Mouse (Mus musculus) liver, embryonic 14.5 days (tissue): Measurements from ENCODE around the gene Adamtsl3. TPM values are rescaled to one million over a fixed set of nuclear protein-coding genes. Genes with fewer than 3 reads are reported as not detected.

ENCODE experiments used
- ATAC-seq: fragments of 200-750 bp; cut with Nextera tagmentation; 2 replicates; pipeline ENCODE4 v1.8.0; 2017; ENCODE audit warnings: moderate number of reproducible peaks, mild to moderate bottlenecking, moderate library complexity; ENCODE audit not compliant: insufficient read depth
- DNase-seq, 3 experiments: peaks; one replicate each; pipeline ENCODE4 v3.0.0-alpha.2; 2012 to 2013; ENCODE audit warnings: low read depth in 3 of 3, low spot score in 3 of 3
- H3K27ac ChIP-seq: fragments of 300-500 bp; sonication (generic); 2 replicates; pipeline ENCODE4 v1.5.1; 2014; ENCODE audit warnings: moderate library complexity, mild to moderate bottlenecking, control low read depth, inconsistent platforms
- H3K27me3 ChIP-seq: fragments of 300-500 bp; sonication (generic); 2 replicates; pipeline ENCODE4 v1.6.1; 2014; ENCODE audit warnings: mild to moderate bottlenecking, low read length, moderate library complexity; ENCODE audit not compliant: control insufficient read depth, insufficient read depth
- H3K36me3 ChIP-seq: fragments of 300-500 bp; sonication (generic); replicated peaks from 2 replicates; pipeline ENCODE4 v1.6.1; 2014; ENCODE audit warnings: low read depth; ENCODE audit not compliant: control insufficient read depth, insufficient read depth
- H3K4me1 ChIP-seq, 2 experiments: fragments of 200-500 bp in 1 of 2; fragments of 300-500 bp in 1 of 2; sonication (generic) in 1 of 2; replicated peaks; 2 replicates each; pipeline ENCODE4 v1.6.1; 2012 to 2014; ENCODE audit warnings: antibody characterized with exemption in 1 of 2, inconsistent platforms in 1 of 2, low read length in 1 of 2; ENCODE audit not compliant: control insufficient read depth in 2 of 2, insufficient read depth in 2 of 2
- H3K4me2 ChIP-seq: fragments of 300-500 bp; sonication (generic); 2 replicates; pipeline ENCODE4 v1.6.1; 2014; ENCODE audit warnings: low read depth, mild to moderate bottlenecking, control low read depth, moderate library complexity
- H3K4me3 ChIP-seq, 2 experiments: fragments of 200-500 bp in 1 of 2; fragments of 300-500 bp in 1 of 2; sonication (generic) in 1 of 2; 2 replicates each; pipeline ENCODE4 v1.5.1; 2012 to 2014; ENCODE audit warnings: low read depth in 2 of 2, low read length in 2 of 2, mild to moderate bottlenecking in 2 of 2, control low read depth in 1 of 2, inconsistent platforms in 1 of 2, moderate library complexity in 1 of 2; ENCODE audit not compliant: insufficient read depth in 1 of 2
- H3K9ac ChIP-seq: fragments of 300-500 bp; sonication (generic); replicated peaks from 2 replicates; pipeline ENCODE4 v1.6.1; 2014; ENCODE audit warnings: mild to moderate bottlenecking, control low read depth, moderate library complexity
- H3K9me3 ChIP-seq: fragments of 300-500 bp; sonication (generic); 2 replicates; pipeline ENCODE4 v1.6.1; 2016; ENCODE audit warnings: low read length, mixed read lengths; ENCODE audit not compliant: control insufficient read depth
- CTCF ChIP-seq: IDR thresholded peaks from 2 replicates; pipeline ENCODE4 v1.5.1; 2016; ENCODE audit warnings: antibody characterized with exemption, low read depth, control low read depth
- EP300 ChIP-seq: IDR thresholded peaks from 2 replicates; pipeline ENCODE4 v1.6.1; 2016; ENCODE audit warnings: antibody characterized with exemption, low read depth
- WGBS: fragments of 180-500 bp; shearing (Covaris S2); extraction: QIAGEN DNeasy Blood & Tissue Kit; methylation state at CpG from one replicate; pipeline ENCODE4 v1.1.7; 2014; ENCODE audit not compliant: insufficient replicate concordance; 5-methylcytosine and 5-hydroxymethylcytosine counted together
- polyA plus RNA-seq, 2 experiments: library from polyadenylated mRNA; depleted of rRNA in 1 of 2; stranded (reverse) in 1 of 2; unstranded in 1 of 2; fragments of >200 nt; fragmentation: Nextera tagmentation in 1 of 2; extraction: Ambion mirVana in 1 of 2; gene quantifications; 2 replicates each; pipeline versions ENCODE4 v1.2.1 to v1.2.3; 2012 to 2014

The Adamtsl3 gene
- polyA plus RNA-seq, 2 experiments = 0.06 TPM; not detected in 1

DNA sequence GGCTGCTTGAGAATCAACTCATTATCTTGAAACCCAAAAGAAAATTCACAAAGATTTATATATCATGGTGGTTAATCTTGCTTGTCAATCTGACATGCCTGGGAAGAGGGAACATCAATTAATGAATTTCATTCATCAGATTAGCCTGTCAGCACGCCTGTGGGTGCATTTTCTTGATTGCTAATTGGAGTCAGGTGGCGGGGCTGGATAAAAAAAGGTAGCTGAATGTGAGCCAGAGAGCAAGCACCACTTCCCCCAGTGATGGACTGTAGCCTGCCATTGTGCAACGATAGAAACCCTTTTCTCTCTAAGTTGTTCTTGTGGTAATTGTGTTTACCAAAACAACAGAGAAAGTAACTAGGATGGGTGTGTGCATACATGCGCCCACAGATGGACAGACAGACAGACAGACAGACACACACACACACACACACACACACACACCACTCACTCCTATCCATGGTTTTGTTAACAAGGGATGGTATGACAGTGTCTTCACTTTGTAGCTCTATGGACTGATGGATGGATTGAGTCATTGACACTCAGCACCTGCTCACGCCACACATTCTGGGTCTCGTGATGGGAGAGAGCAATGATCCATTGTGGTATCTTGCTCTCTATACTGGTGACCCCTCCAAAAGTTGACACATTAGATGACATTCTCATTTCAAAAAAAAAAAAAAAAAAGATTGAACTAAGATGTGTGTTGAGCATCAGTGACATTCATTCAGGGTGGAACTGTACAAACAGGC lies 59.1 kb downstream of the Adamtsl3 start:
- TF ChIP-seq CTCF (no peak), EP300 (no peak)
- Histone ChIP-seq H3K9me3 (no peaks in the 10 kb centered on the region), H3K4me3 (no peak overlapping the region), H3K4me2 (no peak overlapping the region), H3K4me1 (no peaks in the 10 kb centered on the region), H3K27me3 (no peaks in the 10 kb centered on the region), H3K27ac (no peak overlapping the region), H3K9ac (no peak overlapping the region), H3K36me3 (no peaks in the 10 kb centered on the region)
- DNase-seq (no peak), ATAC-seq (no peak)
- WGBS = 57% methylated on average over 6 of the region's 6 CpGs

DNA sequence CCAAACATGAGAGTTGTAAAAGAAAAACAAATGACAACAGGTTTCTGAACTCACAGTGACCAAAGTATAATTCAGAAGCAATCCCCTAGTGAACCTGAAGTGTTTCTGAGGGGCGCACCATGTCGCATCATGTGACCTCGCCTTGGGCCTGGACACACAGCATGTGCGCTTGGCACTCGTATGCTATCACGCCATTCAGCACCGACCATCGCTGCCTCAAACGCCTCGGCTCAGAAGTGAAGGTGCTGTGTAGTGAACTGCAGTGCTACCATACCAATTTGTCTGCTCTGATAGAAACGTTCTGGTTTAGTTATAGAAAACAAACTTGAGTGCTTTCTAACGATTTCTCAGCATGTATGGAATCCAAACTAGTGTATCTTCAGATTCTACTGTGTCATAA lies 59.7 kb downstream of the Adamtsl3 start:
- no peak for DNase-seq
- no peak for TF ChIP-seq CTCF
- no peak for TF ChIP-seq EP300
- Histone ChIP-seq H3K36me3 (no peaks in the 10 kb centered on the region), H3K4me1 (no peaks in the 10 kb centered on the region), H3K27me3 (no peaks in the 10 kb centered on the region), H3K27ac (no peak overlapping the region), H3K4me2 (no peak overlapping the region), H3K4me3 (no peak overlapping the region), H3K9ac (no peak overlapping the region), H3K9me3 (no peaks in the 10 kb centered on the region)
- ATAC-seq = no peak
- WGBS = 73% methylated on average over 12 of the region's 12 CpGs

DNA sequence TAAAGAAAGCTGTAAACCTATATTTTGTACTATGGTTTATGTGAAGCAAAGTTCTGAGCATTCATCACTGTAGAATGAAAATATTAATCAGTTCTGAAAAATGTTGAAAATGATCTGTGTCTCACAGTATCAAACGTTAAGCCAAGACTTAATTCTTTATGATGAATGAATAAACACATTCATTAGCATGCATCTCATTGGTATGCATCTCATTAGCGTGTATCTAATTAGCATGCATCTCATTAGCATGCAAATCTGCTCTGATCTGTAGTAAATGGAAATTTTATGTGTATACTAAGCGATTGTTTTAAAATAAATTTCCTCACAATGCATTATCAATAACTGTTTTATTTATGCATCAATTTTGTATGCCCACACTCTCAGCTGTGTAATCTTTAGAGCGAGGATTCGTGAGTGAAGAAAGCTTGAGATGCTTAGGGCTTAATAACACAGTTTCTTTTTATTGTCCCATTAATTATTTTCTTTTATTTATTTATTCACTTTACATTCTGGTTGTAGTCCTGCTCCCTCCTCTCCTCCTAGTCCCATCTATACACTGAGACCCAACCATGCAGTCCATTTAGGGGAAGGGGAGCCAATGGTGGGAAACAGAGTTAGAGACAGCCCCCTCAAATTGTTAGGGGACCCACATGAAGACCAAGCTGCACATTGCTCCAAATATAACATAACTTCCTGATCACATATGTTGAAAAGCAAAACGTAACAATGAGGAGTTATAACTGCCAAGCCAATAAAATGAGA lies 60.4 kb downstream of the Adamtsl3 start:
- Histone ChIP-seq H3K27ac (no peak overlapping the region), H3K4me3 (no peak overlapping the region), H3K4me2 (no peak overlapping the region), H3K27me3 (no peaks in the 10 kb centered on the region), H3K9ac (no peak overlapping the region), H3K9me3 (no peaks in the 10 kb centered on the region), H3K36me3 (no peaks in the 10 kb centered on the region), H3K4me1 (no peaks in the 10 kb centered on the region)
- ATAC-seq (no peak), DNase-seq (no peak)
- TF ChIP-seq EP300 (no peak), CTCF (no peak)
- WGBS = 52% methylated on average over 6 of the region's 6 CpGs

DNA sequence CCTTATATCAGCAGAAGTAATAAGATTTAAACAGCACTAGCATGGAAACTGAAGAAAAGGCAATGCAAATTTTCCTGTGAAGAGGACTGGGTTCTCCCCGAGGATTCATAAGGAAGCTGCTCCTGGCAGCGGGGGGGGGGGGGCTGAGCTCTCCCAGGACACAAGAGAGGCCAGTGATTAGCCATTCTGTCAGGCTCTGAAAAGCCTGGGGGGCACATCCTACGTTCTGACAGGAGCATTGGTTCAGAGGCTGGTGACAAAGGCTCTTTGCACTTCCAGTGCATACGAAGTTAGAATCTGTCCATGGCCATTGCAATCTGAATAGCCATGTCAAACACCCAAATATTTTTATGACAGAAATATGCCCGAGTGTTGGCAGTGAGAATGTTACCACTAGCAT lies 61.4 kb downstream of the Adamtsl3 start:
- whole genome bisulfite sequencing = 51% methylated on average over 4 of the region's 5 CpGs
- no peak overlapping the region for H3K4me3 ChIP-seq
- no peak for TF ChIP-seq EP300
- TF ChIP-seq CTCF = no peak
- H3K4me1 ChIP-seq = no peaks in the 10 kb centered on the region
- ATAC-seq (no peak), DNase-seq (no peak)
- H3K9ac ChIP-seq = no peak overlapping the region
- no peaks in the 10 kb centered on the region for H3K36me3 ChIP-seq
- H3K27ac ChIP-seq = no peak overlapping the region
- H3K9me3 ChIP-seq = no peaks in the 10 kb centered on the region
- H3K4me2 ChIP-seq = no peak overlapping the region
- no peaks in the 10 kb centered on the region for H3K27me3 ChIP-seq

DNA sequence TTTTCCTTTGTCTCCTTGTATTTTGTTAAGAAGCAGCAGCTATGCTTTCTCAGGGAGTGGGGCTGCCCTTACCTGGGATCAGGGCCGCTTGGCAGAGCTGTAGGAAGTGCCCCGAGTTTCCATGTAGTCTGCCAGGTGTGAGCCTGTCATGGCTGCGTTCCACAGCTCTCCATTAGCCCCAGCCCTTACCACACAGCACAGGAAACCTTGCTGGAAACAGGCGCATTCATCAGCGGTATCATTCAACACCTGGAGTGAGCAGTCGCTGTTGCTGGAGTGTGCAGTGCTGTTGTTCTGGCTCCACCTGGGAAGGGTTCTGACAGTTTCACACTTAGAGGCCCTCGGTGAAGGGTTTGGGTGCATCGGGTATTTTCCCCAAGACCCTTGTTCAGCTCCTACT lies 62.1 kb downstream of the Adamtsl3 start:
- H3K27ac ChIP-seq = no peak overlapping the region
- no peaks in the 10 kb centered on the region for H3K36me3 ChIP-seq
- H3K4me1 ChIP-seq = no peaks in the 10 kb centered on the region
- DNase-seq (no peak), ATAC-seq (no peak)
- H3K9ac ChIP-seq = no peak overlapping the region
- no peaks in the 10 kb centered on the region for H3K27me3 ChIP-seq
- H3K9me3 ChIP-seq = no peaks in the 10 kb centered on the region
- H3K4me3 ChIP-seq = no peak overlapping the region
- no peak for TF ChIP-seq CTCF
- no peak for TF ChIP-seq EP300
- WGBS = 53% methylated on average over 8 of the region's 8 CpGs
- H3K4me2 ChIP-seq = no peak overlapping the region
